Mouse (Mus musculus) midbrain, embryonic 15.5 days (tissue): Measurements from ENCODE around the gene Dnaaf2. TPM values are rescaled to one million over a fixed set of nuclear protein-coding genes. Genes with fewer than 3 reads are reported as not detected.
A peak's percentile ranks its signal among the peaks of the same experiment; 100 is the strongest.
"Not testable (repeated sequence)": the region's sequence is repeated elsewhere in the genome, so short reads cannot be mapped to it uniquely, and the experiment has no call there.

Experiments used
- ATAC-seq: fragments of 200-750 bp; cut with Nextera tagmentation; replicated peaks from 2 replicates; pipeline ENCODE4 v1.8.0; 2017; ENCODE audit warnings: moderate TSS enrichment
- H3K27ac ChIP-seq: fragments of 300-500 bp; sonication (generic); 2 replicates; pipeline ENCODE4 v1.5.1; 2015; ENCODE audit warnings: mild to moderate bottlenecking, inconsistent platforms
- H3K27me3 ChIP-seq: fragments of 300-500 bp; sonication (generic); replicated peaks from 2 replicates; pipeline ENCODE4 v1.6.1; 2015; ENCODE audit warnings: inconsistent platforms
- H3K36me3 ChIP-seq: fragments of 300-500 bp; sonication (generic); replicated peaks from 2 replicates; pipeline ENCODE4 v1.6.1; 2015; ENCODE audit warnings: inconsistent platforms
- H3K4me1 ChIP-seq: fragments of 300-500 bp; sonication (generic); 2 replicates; pipeline ENCODE4 v1.6.1; 2015; ENCODE audit warnings: inconsistent platforms
- H3K4me2 ChIP-seq: fragments of 300-500 bp; sonication (generic); 2 replicates; pipeline ENCODE4 v1.6.1; 2015; ENCODE audit warnings: inconsistent platforms, mild to moderate bottlenecking, moderate library complexity
- H3K4me3 ChIP-seq: fragments of 300-500 bp; sonication (generic); 2 replicates; pipeline ENCODE4 v1.5.1; 2015; ENCODE audit warnings: mild to moderate bottlenecking, inconsistent platforms
- H3K9ac ChIP-seq: fragments of 300-500 bp; sonication (generic); 2 replicates; pipeline ENCODE4 v1.6.1; 2015; ENCODE audit warnings: mild to moderate bottlenecking, inconsistent platforms
- H3K9me3 ChIP-seq: fragments of 300-500 bp; sonication (generic); 2 replicates; pipeline ENCODE4 v1.6.1; 2016; ENCODE audit warnings: inconsistent platforms
- WGBS: fragments of 180-500 bp; shearing (Covaris S2); methylation state at CpG from one replicate; pipeline ENCODE4 v1.1.7; 2015; ENCODE audit warnings: mixed read lengths; 5-methylcytosine and 5-hydroxymethylcytosine counted together
- polyA plus RNA-seq: library from polyadenylated mRNA; unstranded; fragments of >200 nt; fragmentation: Nextera tagmentation; extraction: Ambion mirVana; gene quantifications from 2 replicates; pipeline ENCODE4 v1.2.1, GENCODE M21; 2015

Dnaaf2 gene
- polyA plus RNA-seq, 1 experiment from 2014 or later = 8.2 TPM

DNA sequence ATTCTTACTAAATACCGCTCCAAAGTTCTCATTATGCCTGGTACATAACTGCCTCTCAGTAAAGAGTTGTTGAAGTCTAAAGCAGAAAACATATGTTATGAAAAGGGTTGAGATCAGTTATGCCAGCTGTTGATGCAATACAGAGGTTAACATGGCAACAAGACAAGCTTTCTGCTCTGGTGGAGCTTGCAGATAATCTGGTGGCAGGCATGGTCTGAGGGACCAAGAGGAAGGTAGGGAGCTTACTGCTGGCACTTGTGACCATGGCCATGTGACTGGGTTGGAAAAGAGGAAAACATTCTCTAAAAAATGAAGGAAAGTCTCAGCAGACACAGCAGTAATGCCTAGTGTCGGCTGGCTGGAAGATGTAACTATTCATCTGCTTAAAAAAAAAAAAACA is 26.9 kb downstream of the Dnaaf2 start:
- Histone ChIP-seq H3K36me3 (no peaks in the 10 kb centered on the region), H3K9ac (no peak overlapping the region), H3K27ac (no peak overlapping the region), H3K9me3 (no peaks in the 10 kb centered on the region), H3K4me3 (no peak overlapping the region), H3K4me2 (no peak overlapping the region), H3K4me1 (peaks cover 11% of the 10 kb centered on the region), H3K27me3 (no peaks in the 10 kb centered on the region)
- ATAC-seq = no peak
- 95% methylated on average over 2 of the region's 2 CpGs for WGBS

- WGBS = under 1% methylated on average over 40 of the region's 40 CpGs
- Histone ChIP-seq H3K36me3 (no peaks in the 10 kb centered on the region), H3K4me1 (peaks cover 11% of the 10 kb centered on the region), H3K9me3 (no peaks in the 10 kb centered on the region), H3K27ac (peak within 1 kb of the TSS; percentile 81), H3K4me2 (peak within 1 kb of the TSS; percentile 97), H3K9ac (peak within 1 kb of the TSS; percentile 64), H3K4me3 (peak within 1 kb of the TSS; percentile 64), H3K27me3 (no peaks in the 10 kb centered on the region)
- peak; percentile 94 for ATAC-seq
Observed at GRCm38 (mm10) chr12:69168461-69169106, 29.6 kb downstream of the Dnaaf2 start, which contains the start of gene Lrr1. Gene Lrr1, plus strand, starts transcription at chr12:69168814.

DNA sequence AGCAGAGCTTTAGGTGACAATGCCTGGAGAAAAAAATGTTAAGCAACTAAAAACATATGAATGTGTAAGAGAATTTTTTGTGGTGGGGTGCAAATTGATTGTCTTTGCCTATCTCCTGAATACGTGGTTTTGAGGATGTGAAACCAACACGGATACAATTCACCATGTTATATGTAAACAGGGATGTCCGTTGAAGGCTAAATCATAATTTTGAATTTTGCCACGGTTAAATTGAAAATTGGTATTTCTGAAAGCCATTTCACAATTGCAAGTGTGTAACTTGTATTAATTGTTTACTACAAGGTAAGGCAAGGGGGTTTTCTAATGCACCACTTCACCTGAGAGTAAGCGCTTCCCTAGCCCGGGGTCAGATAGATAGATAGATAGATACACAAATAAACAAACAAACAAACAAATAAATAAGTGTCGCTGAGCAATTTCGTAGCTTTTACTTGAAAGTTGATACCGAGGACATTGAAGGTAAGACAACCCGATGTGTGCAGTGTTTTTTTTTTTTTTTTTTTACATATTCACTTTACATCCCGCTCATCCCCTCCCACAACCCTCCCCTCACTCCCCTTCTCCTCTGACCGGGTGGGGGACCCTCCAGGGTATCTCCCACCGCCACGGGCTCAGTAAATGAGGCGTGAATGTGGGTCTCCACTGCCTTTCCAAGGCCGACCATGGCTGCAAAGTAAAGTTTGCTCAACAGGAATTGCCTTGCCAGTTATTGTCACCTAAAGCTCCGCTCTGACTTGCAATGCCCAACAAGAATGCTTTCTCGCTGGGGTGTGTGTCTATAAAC is 30.4 kb downstream of the Dnaaf2 start:
- H3K9me3 ChIP-seq = no peaks in the 10 kb centered on the region
- ATAC-seq = peak; percentile 71
- peak overlapping the region; percentile 64 for H3K9ac ChIP-seq
- H3K27ac ChIP-seq = peak overlapping the region; percentile 81
- peaks cover 11% of the 10 kb centered on the region for H3K4me1 ChIP-seq
- 9% methylated on average over 18 of the region's 18 CpGs for WGBS
- peak overlapping the region; percentile 64 for H3K4me3 ChIP-seq
- H3K27me3 ChIP-seq = no peaks in the 10 kb centered on the region
- peak overlapping the region; percentile 97 for H3K4me2 ChIP-seq
- H3K36me3 ChIP-seq = no peaks in the 10 kb centered on the region

DNA sequence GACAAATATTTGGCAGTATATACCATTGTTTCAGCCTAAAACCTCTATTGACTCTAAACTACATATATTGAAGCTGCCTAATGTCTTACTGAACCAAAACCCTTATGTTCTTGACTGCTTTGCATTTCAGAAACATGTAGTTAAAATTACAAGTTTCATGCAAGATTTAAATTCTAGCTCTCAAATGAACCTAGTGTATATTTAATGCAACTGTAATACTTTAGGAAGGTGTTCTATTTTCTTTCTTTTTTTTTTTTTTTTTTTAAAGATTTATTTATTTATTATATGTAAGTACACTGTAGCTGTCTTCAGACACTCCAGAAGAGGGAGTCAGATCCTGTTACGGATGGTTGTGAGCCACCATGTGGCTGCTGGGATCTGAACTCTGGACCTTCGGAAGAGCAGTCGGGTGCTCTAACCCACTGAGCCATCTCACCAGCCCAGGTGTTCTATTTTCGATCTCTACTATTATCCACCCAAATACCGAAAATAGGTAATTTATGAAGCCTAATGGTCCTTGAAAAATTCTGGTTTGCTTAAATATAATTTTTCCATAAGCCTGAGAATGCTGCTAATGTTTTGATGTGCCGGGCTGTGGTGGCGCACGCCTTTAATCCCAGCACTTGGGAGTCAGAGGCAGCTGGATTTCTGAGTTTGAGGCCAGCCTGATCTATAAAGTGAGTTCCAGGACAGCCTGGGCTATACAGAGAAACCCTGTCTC is 31.2 kb downstream of the Dnaaf2 start:
- not testable (repeated sequence) for H3K4me2 ChIP-seq, H3K4me3 ChIP-seq, H3K36me3 ChIP-seq, H3K9ac ChIP-seq, H3K27ac ChIP-seq, ATAC-seq, H3K9me3 ChIP-seq, H3K27me3 ChIP-seq
- 67% methylated on average over 8 of the region's 8 CpGs for WGBS
- peaks cover 11% of the 10 kb centered on the region for H3K4me1 ChIP-seq

DNA sequence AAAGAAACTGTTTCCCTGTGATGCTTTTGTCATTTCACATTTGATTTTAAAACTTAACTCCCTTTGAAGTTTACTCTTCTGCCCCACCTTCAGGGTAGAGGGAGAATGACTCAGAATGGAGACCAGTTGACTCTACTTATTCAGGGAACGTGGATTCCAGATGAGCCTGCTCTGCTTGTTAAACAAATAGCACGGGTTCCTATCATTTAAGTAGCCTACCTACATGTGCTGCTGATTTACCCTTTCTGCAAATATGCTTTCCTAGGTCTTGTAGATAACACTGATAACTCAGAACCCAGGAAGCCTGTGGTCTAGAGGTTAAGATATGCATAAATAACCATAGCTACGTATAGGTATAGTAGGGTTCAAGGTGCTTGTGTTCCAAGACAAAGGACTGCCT is 33.3 kb downstream of the Dnaaf2 start:
- H3K9ac ChIP-seq = no peak overlapping the region
- H3K9me3 ChIP-seq = no peaks in the 10 kb centered on the region
- 59% methylated on average over 3 of the region's 3 CpGs for WGBS
- no peaks in the 10 kb centered on the region for H3K27me3 ChIP-seq
- peaks cover 11% of the 10 kb centered on the region for H3K4me1 ChIP-seq
- no peak overlapping the region for H3K4me2 ChIP-seq
- H3K27ac ChIP-seq = no peak overlapping the region
- H3K4me3 ChIP-seq = no peak overlapping the region
- no peak for ATAC-seq
- H3K36me3 ChIP-seq = no peaks in the 10 kb centered on the region

- ATAC-seq, H3K9ac ChIP-seq: not testable (repeated sequence)
Observed at GRCm38 (mm10) chr12:69163586-69163985, 34.6 kb downstream of the Dnaaf2 start.

GRCm38 (mm10) chr12:69160677-69161076 is 37.6 kb downstream of the Dnaaf2 start:
- not testable (repeated sequence) for H3K4me1 ChIP-seq, H3K27me3 ChIP-seq, H3K4me3 ChIP-seq, H3K9ac ChIP-seq, H3K9me3 ChIP-seq, ATAC-seq, H3K4me2 ChIP-seq, H3K27ac ChIP-seq
- peaks cover 11% of the 10 kb centered on the region; the same call in 1 of the 2 replicates for H3K36me3 ChIP-seq
- WGBS = 86% methylated on average over 2 of the region's 2 CpGs

More at GRCm38 (mm10) chr12:69163586-69163985, 34.6 kb downstream of the Dnaaf2 start:
- WGBS = 88% methylated on average over 4 of the region's 4 CpGs
- not testable (repeated sequence) for H3K36me3 ChIP-seq, H3K27ac ChIP-seq, H3K27me3 ChIP-seq, H3K4me1 ChIP-seq, H3K9me3 ChIP-seq, H3K4me3 ChIP-seq, H3K4me2 ChIP-seq

DNA sequence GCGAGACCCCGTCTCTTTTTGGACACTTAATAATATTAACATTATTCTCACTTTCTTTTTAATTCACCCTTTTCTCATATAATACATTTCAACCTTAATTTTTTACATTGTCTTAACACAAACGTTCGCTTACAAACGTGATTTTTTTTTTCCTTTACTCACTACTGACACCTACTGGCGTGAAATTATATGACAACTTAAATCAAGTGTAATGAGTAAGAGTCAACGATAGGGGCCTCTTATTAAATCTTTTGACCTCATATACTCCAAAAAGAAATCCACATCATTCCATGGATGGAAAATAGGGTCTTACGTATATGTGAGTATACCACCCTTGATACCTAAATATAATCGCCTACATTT is 38.7 kb downstream of the Dnaaf2 start:
- H3K27me3 ChIP-seq = no peaks in the 10 kb centered on the region
- H3K36me3 ChIP-seq = peaks cover 11% of the 10 kb centered on the region; the same call in 1 of the 2 replicates
- ATAC-seq = peak; percentile 7; the same call in 1 of the 2 replicates
- 5% methylated on average over 9 of the region's 9 CpGs for WGBS
- peaks cover 9% of the 10 kb centered on the region for H3K4me1 ChIP-seq
- H3K4me3 ChIP-seq = peak overlapping the region; percentile 66
- no peaks in the 10 kb centered on the region for H3K9me3 ChIP-seq
- peak overlapping the region; percentile 28; the same call in 1 of the 2 replicates for H3K4me2 ChIP-seq
- no peak overlapping the region for H3K9ac ChIP-seq
- peak overlapping the region; percentile 53; the same call in 1 of the 2 replicates for H3K27ac ChIP-seq

DNA sequence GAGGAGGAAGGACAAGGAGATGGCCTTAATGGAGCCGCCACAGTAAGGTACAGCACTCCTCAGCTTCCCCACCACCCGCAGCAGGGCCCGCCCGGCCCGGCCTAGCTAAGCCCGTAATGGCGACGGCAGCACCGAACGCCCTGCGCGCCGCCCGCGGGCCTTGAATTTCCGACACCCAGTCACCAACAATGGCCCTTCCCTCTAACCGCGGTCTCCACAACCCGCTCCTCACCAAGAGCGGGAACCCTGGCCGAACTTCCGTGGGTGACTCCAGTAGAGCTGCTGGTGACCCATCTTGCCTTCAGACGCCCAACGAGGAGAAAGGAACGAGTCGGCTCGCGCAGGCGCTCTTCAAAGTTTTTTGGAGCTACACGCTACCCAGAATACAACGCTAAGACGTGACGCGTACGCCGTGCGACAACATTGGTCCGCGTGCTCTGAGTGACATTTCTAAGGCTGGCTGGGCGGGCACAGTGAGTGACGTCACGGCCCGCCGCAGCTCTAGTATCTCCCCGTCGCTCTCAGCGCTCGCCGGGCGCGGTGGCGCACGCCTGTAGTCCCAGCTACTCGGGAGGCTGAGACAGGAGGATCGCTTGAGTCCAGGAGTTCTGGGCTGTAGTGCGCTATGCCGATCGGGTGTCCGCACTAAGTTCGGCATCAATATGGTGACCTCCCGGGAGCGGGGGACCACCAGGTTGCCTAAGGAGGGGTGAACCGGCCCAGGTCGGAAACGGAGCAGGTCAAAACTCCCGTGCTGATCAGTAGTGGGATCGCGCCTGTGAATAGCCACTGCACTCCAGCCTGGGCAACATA is 39.3 kb downstream of the Dnaaf2 start, which contains the start of gene Rps29:
Gene Rps29, minus strand, starts transcription at position 422 of the 813 bp plus-strand sequence.
- Histone ChIP-seq H3K4me3 (peak within 1 kb of the TSS; percentile 66), H3K9ac (peak within 1 kb of the TSS; percentile 78), H3K4me2 (peak within 1 kb of the TSS; percentile 61), H3K36me3 (peaks cover 11% of the 10 kb centered on the region; the same call in 1 of the 2 replicates), H3K27ac (peak within 1 kb of the TSS; percentile 90)
- H3K27me3 ChIP-seq, H3K4me1 ChIP-seq, H3K9me3 ChIP-seq: not testable (repeated sequence)
- under 1% methylated on average over 58 of the region's 68 CpGs for WGBS
- ATAC-seq = peak; percentile 99

DNA sequence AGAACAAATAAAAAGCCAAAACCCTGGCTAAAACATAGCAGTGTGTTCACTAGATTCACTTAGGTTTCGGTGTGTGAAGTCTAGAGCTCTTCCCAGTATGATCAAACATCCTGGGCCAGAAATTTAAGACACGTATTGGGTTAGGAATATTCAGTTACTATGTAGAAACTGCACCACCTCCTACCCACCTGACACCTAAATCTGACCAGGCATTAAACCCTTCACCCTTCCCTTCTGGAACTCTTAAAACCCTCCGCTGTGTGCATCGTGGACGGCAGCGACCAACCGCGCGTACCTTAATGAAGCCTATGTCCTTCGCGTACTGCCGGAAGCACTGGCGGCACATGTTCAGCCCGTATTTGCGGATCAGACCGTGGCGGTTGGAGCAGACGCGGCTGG is 39.9 kb downstream of the Dnaaf2 start:
- Histone ChIP-seq H3K4me2 (peak overlapping the region; percentile 61), H3K9me3 (no peaks in the 10 kb centered on the region), H3K4me3 (peak overlapping the region; percentile 66), H3K27ac (peak overlapping the region; percentile 90), H3K9ac (peak overlapping the region; percentile 78), H3K36me3 (peaks cover 11% of the 10 kb centered on the region; the same call in 1 of the 2 replicates), H3K27me3 (no peaks in the 10 kb centered on the region), H3K4me1 (peaks cover 9% of the 10 kb centered on the region)
- no peak for ATAC-seq
- WGBS = under 1% methylated on average over 19 of the region's 19 CpGs

DNA sequence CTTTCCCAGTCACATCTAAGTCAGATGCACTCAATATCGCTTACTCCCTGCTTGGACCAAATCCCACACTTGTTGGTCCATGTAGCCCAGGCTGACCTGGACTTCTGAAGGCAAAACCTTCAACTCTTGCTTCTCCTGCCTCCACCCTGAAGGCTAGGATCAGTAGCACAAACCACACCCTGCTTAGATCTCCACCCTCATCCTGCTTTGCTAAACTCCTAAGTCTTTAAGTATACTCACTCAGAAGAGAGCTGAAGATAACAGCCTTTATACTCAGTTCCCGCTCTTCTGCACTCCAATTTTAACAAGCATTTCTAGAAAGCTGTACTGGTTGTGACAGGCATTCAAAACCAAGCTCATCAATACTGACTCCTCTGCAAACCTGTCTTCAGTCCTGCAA is 41.1 kb downstream of the Dnaaf2 start:
- H3K4me1 ChIP-seq = peaks cover 9% of the 10 kb centered on the region
- no peak for ATAC-seq
- no peak overlapping the region for H3K27ac ChIP-seq
- peaks cover 11% of the 10 kb centered on the region; the same call in 1 of the 2 replicates for H3K36me3 ChIP-seq
- no peaks in the 10 kb centered on the region for H3K27me3 ChIP-seq
- WGBS = 94% methylated on average over 2 of the region's 2 CpGs
- no peaks in the 10 kb centered on the region for H3K9me3 ChIP-seq
- H3K4me2 ChIP-seq = no peak overlapping the region
- no peak overlapping the region for H3K9ac ChIP-seq
- no peak overlapping the region for H3K4me3 ChIP-seq
